Mouse (Mus musculus) frontal cortex, adult 2 months (tissue): ENCODE measurements around the gene Mamld1. TPM values are rescaled to one million over a fixed set of nuclear protein-coding genes. Genes with fewer than 3 reads are reported as not detected.

Source experiments
- DNase-seq, 2 experiments: peaks; one replicate each; pipeline ENCODE4 v3.0.0; 2022; ENCODE audit warnings: low spot score in 1 of 2; ENCODE audit errors: extremely low spot score in 1 of 2
- polyA plus RNA-seq: library from polyadenylated mRNA; depleted of rRNA; stranded (reverse); fragments of >200 nt; gene quantifications from 2 replicates; pipeline ENCODE4 v1.2.3, GENCODE M21; 2012; rRNA removed

The Mamld1 gene
- polyA plus RNA-seq, 1 experiment: 17.8 TPM

DNA sequence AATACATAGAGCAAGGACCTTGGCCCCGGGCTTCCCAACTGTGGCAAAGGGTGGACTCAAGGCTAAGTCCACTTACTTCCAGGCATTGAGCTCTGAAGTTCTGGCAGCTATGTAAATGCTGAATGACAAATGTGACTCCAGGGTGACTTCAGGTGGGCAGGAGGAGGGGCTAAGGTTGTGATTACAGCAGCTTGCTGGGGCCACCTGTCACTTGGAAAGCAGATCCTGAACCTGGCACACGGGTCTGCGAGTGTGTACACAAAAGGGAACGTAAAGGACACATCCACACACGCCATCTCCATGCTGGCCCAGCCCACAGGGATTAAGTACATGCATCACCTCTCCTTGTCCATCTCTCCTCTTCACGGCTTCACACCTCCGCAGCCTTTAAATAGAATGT lies 75.0 kb downstream of the Mamld1 start:
- DNase-seq: no peak

DNA sequence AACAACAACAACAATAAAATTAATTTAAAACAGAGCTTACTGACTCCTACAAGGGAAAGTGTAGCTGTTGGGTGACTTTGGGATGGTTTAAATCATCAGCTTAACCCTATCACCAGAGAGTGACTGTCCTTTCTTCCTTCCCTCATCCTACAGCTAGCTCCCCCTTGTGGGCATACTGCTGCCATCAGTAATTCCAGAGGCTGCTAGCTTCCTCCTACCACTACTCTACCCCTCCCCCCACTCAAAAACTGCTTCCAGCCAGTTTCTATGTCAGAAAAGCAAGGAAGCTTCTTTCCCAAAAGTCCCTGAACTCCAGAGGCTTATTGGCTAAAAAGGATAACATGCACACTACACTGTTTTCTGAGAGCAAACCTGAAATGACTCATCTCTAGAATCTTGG lies 81.4 kb downstream of the Mamld1 start:
- peak in 1 of 2 experiments; percentile 22 for DNase-seq

DNA sequence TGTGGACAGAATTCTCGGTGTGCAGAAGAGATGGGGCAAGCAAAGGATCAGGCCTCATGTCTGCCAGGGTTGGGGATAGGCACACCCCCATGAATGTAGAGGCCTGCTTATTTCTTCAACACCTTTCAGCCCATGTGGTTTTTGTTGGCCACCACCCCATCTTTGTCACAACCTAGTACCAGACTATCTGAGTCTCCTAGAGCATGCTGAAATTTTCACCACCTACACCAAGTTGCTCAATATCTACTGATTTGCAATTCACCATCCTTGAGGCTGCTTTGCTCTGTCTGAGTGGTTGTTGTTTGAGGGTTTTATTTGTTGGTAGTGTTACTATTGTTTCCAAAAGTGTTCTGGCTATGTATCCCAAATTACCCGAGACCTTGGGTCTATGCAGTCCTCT lies 91.3 kb downstream of the Mamld1 start:
- DNase-seq: no peak

DNA sequence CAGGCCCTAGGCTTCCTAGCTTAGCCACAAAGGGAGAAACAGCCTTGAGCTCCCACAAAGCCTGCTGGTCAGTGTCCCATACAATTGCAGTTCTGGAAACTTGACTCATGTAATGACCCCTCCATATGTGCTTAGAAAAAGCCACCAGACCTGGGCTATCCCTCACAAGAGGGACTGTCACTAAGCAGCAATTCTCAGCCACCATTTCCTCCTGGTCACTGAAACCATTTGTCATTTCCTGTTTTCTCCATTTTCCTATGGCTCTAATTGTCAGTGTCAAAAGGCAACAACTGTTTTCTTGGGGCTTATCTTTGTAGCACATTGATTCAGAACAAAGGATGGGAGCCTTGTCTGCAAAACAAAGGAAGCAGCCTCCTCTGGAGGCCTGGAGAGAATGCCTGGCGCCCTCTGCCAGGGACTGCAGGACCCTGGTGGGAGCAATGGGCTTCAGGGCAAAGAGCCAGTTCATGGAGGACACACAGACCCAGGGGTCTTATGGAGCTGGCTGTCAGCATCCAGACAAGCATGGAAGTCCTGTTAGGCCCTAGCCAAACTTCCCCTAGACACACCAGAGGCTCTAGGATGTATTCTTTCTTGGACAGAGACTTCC lies 99.5 kb downstream of the Mamld1 start:
- no peak for DNase-seq

DNA sequence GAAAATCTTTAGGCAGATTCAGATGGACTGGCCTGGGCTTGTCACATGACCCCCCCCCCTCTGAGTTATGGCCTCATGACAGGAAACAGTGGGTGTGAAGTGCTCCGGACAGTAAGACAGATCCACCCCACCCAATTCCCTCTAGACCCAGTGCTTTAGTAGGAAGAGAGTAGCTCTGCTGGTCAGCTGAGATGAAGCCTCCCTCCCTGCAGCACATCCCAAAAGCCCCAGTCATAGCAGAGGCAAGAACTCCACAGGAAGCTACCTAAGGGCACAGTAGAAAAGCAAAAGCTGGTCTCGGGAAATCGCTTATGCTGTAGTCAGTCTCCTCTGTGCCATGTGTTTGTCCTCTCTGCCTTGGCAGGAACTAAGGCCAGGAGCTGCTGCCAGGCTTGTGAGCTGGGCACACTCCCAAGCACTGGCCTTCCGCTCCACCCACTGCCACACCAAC lies 100.5 kb downstream of the Mamld1 start:
- DNase-seq: peak in 1 of 2 experiments; percentile 46

DNA sequence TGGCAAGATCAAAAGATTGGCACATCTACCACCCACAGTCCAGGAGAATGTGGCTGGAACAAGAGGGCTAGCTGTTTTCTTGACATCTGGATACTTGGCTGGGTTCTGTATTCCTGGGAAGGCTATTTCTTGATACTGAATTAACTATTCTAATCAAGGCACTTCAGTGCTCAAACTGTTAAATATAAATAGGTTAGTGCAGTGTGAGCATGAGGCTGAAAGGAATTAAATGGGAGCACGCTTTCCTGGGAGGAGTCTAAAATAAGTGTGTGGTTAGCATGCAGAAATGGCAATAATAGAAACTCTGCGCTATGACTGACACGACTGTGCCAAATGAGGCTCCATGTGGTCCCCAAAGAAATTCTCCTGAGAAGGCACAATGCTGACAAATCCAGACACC lies 131.5 kb downstream of the Mamld1 start:
- DNase-seq: peak in 1 of 2 experiments; percentile 15

DNA sequence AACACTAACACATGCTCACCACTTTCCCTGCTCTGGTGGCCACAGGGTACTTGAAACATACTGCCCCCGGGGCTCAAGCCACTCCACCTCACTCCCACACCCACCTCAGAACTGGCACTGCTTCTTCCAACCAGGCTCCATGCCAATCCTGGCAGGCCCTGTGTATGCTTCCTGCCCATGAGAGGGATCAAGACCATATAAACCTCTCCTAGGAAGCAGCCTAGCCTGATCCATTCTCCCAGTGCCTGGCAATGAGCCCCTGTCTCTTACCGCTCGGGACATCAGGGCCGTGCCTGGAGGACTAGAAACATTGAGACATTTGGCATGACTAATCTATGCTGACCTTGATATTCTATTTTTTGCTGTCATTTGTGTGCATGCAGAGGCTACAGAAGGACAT lies 133.6 kb downstream of the Mamld1 start:
- DNase-seq: no peak

DNA sequence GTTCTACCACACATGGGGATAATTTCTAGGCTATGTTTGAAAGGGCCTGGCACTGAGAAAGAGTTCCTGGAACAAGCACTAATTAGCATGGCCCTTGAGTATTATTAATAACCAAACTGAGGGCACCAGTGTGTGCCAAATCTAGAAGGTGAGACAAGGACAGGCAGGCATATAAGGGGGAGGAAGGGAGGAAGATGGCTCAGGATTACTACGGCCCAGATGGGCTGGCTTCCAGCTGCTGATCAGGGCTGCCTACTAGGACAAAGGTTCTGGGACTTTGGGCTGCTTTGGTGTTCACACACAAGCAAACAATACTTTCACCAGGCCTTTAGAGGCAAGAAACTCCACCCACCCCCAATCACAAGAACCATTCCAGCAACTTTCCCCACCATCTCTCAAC lies 136.3 kb downstream of the Mamld1 start:
- DNase-seq: no peak

DNA sequence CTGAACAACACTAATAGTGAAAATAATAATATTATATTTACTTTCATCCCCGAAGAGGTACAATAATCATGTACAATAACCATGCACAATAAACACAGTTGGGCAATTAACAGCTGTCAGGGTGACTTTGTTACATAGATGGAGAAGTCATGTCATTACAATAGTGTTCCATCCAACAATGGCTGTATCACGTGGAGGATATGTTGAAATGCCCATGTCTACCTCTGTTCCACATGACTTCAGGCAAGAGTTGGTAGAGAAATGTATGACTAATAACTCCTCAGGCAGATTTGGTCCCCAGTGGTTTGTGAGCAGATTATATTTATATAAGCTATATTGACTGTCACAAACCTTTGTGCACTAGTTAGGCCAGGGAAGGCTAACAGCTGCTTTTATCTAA lies 154.7 kb downstream of the Mamld1 start:
- DNase-seq: no peak

Other genes starting within 250 kb of the Mamld1 start
- 6.0 and 7.1 TPM in 2 replicates for gene Mtm1, start 160.5 kb downstream of the Mamld1 start, polyA plus RNA-seq